Mouse (Mus musculus): ENCODE results near the gene Tti1. TPM values are rescaled to one million over a fixed set of nuclear protein-coding genes. Genes with fewer than 3 reads are reported as not detected.
A peak's percentile ranks its signal among the peaks of the same experiment; 100 is the strongest.

Tti1 gene
- polyA plus RNA-seq, 1 experiment = 11.3 TPM

DNA sequence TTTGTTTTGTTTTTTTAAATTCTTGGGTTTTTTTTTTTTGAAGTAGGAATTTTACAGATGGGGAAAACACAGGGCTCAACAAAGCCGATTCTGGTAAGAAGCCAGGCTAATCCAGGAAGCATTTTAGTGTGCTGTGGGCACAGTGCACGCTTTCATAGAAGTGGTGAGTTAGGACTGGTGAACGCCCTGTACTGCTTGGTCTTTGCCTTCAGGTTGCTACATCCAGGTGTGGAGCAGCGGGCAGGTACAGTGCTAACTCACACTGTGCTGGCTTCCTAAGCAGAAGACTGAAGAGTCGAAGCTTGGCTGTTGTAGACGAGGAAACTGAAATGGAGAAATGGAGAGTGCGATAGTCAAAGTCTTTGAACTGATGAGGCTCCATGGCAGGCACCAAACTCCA, 1.8 kb upstream of the Tti1 start:
- no peaks in the 10 kb centered on the region for H3K27me3 ChIP-seq (ENCODE audit: control insufficient read depth, insufficient read depth, insufficient read length)
- H3K79me2 ChIP-seq (ENCODE audit: control insufficient read depth, insufficient read depth) = peaks cover 68% of the 10 kb centered on the region
- peak overlapping the region; percentile 98 for H3K4me3 ChIP-seq
- H3K36me3 ChIP-seq (ENCODE audit: control insufficient read depth, insufficient read depth) = no peaks in the 10 kb centered on the region
- TF ChIP-seq SRF (IDR thresholded peaks at IDR 0.05; ENCODE audit: control insufficient read depth, insufficient read length, low read depth) = no peak
- no peak for TF ChIP-seq MAX (IDR thresholded peaks at IDR 0.05; ENCODE audit: low read depth)
- TF ChIP-seq CEBPB (IDR thresholded peaks at IDR 0.05; ENCODE audit: insufficient read depth, poor library complexity, severe bottlenecking) = no peak
- TF ChIP-seq REST (IDR thresholded peaks at IDR 0.05; ENCODE audit: insufficient read depth, insufficient read length) = no peak
- TF ChIP-seq MYOG (IDR thresholded peaks at IDR 0.05; ENCODE audit: control insufficient read depth in 1 of 3, insufficient read depth in 1 of 3, insufficient read length in 2 of 3, low read depth in 2 of 3) = no peak
- no peak for TF ChIP-seq E2F4 (IDR thresholded peaks at IDR 0.05; ENCODE audit: insufficient read depth)
- TF ChIP-seq USF1 (IDR thresholded peaks at IDR 0.05; ENCODE audit: low read depth) = no peak
- no peak for TF ChIP-seq POLR2AphosphoS2 (IDR thresholded peaks at IDR 0.05; ENCODE audit: insufficient read length, low read depth)
- no peak for TF ChIP-seq MYOD1 (IDR thresholded peaks at IDR 0.05; ENCODE audit: control insufficient read depth in 1 of 3, insufficient read length in 2 of 3, low read depth in 2 of 3)
- TF ChIP-seq TCF12 (IDR thresholded peaks at IDR 0.05; ENCODE audit: insufficient read depth, poor library complexity, severe bottlenecking) = no peak
- TF ChIP-seq POLR2A (IDR thresholded peaks at IDR 0.05; ENCODE audit: insufficient read length, low read depth) = no peak
- TF ChIP-seq TCF3 (IDR thresholded peaks at IDR 0.05; ENCODE audit: insufficient read length, low read depth) = no peak
- H3K4me2 ChIP-seq (ENCODE audit: low read depth) = peak overlapping the region; percentile 85
- no peak overlapping the region for H3ac ChIP-seq (ENCODE audit: control insufficient read depth, insufficient read length)

GRCm38 (mm10) chr2:158027855-158028353, 329 bp downstream of the Tti1 start:
- TF ChIP-seq POLR2AphosphoS2 (IDR thresholded peaks at IDR 0.05; ENCODE audit: insufficient read length, low read depth) (no peak), MYOG (IDR thresholded peaks at IDR 0.05; ENCODE audit: control insufficient read depth in 1 of 3, insufficient read depth in 1 of 3, insufficient read length in 2 of 3, low read depth in 2 of 3) (no peak), TCF12 (IDR thresholded peaks at IDR 0.05; ENCODE audit: insufficient read depth, poor library complexity, severe bottlenecking) (no peak), MYOD1 (IDR thresholded peaks at IDR 0.05; ENCODE audit: control insufficient read depth in 1 of 3, insufficient read length in 2 of 3, low read depth in 2 of 3) (no peak), POLR2A (IDR thresholded peaks at IDR 0.05; ENCODE audit: insufficient read length, low read depth) (no peak), USF1 (IDR thresholded peaks at IDR 0.05; ENCODE audit: low read depth) (no peak), TCF3 (IDR thresholded peaks at IDR 0.05; ENCODE audit: insufficient read length, low read depth) (no peak), CEBPB (IDR thresholded peaks at IDR 0.05; ENCODE audit: insufficient read depth, poor library complexity, severe bottlenecking) (no peak), REST (IDR thresholded peaks at IDR 0.05; ENCODE audit: insufficient read depth, insufficient read length) (no peak), E2F4 (IDR thresholded peaks at IDR 0.05; ENCODE audit: insufficient read depth) (no peak), SRF (IDR thresholded peaks at IDR 0.05; ENCODE audit: control insufficient read depth, insufficient read length, low read depth) (no peak), MAX (IDR thresholded peaks at IDR 0.05; ENCODE audit: low read depth) (no peak)
- Histone ChIP-seq H3K36me3 (ENCODE audit: control insufficient read depth, insufficient read depth) (no peaks in the 10 kb centered on the region), H3K79me2 (ENCODE audit: control insufficient read depth, insufficient read depth) (peaks cover 56% of the 10 kb centered on the region), H3K4me2 (ENCODE audit: low read depth) (peak overlapping the region; percentile 88), H3ac (ENCODE audit: control insufficient read depth, insufficient read length) (peak overlapping the region; percentile 83), H3K4me3 (peak overlapping the region; percentile 98), H3K27me3 (ENCODE audit: control insufficient read depth, insufficient read depth, insufficient read length) (no peaks in the 10 kb centered on the region)

DNA sequence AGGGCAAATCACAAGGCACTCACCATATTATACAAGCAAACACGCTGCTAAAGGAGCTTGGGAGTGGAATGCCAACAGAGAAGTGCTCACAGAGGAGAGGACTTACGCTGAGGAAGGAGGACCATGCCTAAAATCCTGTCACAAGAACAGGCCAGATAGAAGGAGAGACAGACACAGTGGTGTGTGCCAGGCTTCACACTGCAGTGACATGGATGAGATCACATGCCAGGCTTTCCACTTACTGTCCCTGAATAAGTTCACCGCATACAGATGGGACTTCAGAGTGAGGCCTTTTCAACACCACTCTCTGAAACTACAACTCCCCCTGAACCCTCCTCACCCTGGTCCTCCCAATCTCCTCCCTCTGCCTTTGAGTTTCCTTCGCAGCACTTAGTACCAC, 10.9 kb downstream of the Tti1 start:
- H3K4me3 ChIP-seq = no peak overlapping the region
- peaks cover 8% of the 10 kb centered on the region for H3K79me2 ChIP-seq (ENCODE audit: control insufficient read depth, insufficient read depth)
- no peak for TF ChIP-seq MAX (IDR thresholded peaks at IDR 0.05; ENCODE audit: low read depth)
- TF ChIP-seq REST (IDR thresholded peaks at IDR 0.05; ENCODE audit: insufficient read depth, insufficient read length) = no peak
- no peak for TF ChIP-seq TCF12 (IDR thresholded peaks at IDR 0.05; ENCODE audit: insufficient read depth, poor library complexity, severe bottlenecking)
- no peak for TF ChIP-seq TCF3 (IDR thresholded peaks at IDR 0.05; ENCODE audit: insufficient read length, low read depth)
- TF ChIP-seq MYOG (IDR thresholded peaks at IDR 0.05; ENCODE audit: control insufficient read depth in 1 of 3, insufficient read depth in 1 of 3, insufficient read length in 2 of 3, low read depth in 2 of 3) = no peak
- TF ChIP-seq MYOD1 (IDR thresholded peaks at IDR 0.05; ENCODE audit: control insufficient read depth in 1 of 3, insufficient read length in 2 of 3, low read depth in 2 of 3) = no peak
- no peak for TF ChIP-seq USF1 (IDR thresholded peaks at IDR 0.05; ENCODE audit: low read depth)
- TF ChIP-seq SRF (IDR thresholded peaks at IDR 0.05; ENCODE audit: control insufficient read depth, insufficient read length, low read depth) = no peak
- no peak for TF ChIP-seq POLR2AphosphoS2 (IDR thresholded peaks at IDR 0.05; ENCODE audit: insufficient read length, low read depth)
- TF ChIP-seq CEBPB (IDR thresholded peaks at IDR 0.05; ENCODE audit: insufficient read depth, poor library complexity, severe bottlenecking) = no peak
- no peak for TF ChIP-seq E2F4 (IDR thresholded peaks at IDR 0.05; ENCODE audit: insufficient read depth)
- no peak for TF ChIP-seq POLR2A (IDR thresholded peaks at IDR 0.05; ENCODE audit: insufficient read length, low read depth)
- no peaks in the 10 kb centered on the region for H3K27me3 ChIP-seq (ENCODE audit: control insufficient read depth, insufficient read depth, insufficient read length)
- H3K36me3 ChIP-seq (ENCODE audit: control insufficient read depth, insufficient read depth) = no peaks in the 10 kb centered on the region
- H3ac ChIP-seq (ENCODE audit: control insufficient read depth, insufficient read length) = no peak overlapping the region
- no peak overlapping the region for H3K4me2 ChIP-seq (ENCODE audit: low read depth)

DNA sequence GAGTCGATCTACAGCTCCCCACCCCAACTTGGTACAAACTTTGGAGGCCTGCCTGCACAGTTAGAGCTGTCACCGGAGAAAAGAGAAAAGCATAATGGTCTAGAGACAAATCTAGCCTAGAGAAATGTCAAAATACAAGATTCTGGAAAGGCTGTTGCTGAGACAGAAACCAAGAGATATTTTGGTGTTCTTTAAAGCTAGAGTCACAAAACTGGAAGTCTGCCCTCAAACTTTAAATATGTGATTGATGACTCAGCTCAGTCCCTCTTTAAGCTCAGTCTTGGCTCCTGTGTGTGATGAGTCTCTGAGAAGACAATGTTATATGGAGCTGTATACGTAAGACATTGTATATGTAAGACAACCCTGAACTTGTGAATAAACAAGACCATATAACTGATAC, 15.6 kb downstream of the Tti1 start:
- Histone ChIP-seq H3ac (ENCODE audit: control insufficient read depth, insufficient read length) (no peak overlapping the region), H3K79me2 (ENCODE audit: control insufficient read depth, insufficient read depth) (peaks cover 14% of the 10 kb centered on the region), H3K36me3 (ENCODE audit: control insufficient read depth, insufficient read depth) (peaks cover 4% of the 10 kb centered on the region), H3K4me2 (ENCODE audit: low read depth) (no peak overlapping the region), H3K4me3 (no peak overlapping the region), H3K27me3 (ENCODE audit: control insufficient read depth, insufficient read depth, insufficient read length) (no peaks in the 10 kb centered on the region)
- TF ChIP-seq MYOD1 (IDR thresholded peaks at IDR 0.05; ENCODE audit: control insufficient read depth in 1 of 3, insufficient read length in 2 of 3, low read depth in 2 of 3) (no peak), E2F4 (IDR thresholded peaks at IDR 0.05; ENCODE audit: insufficient read depth) (no peak), MAX (IDR thresholded peaks at IDR 0.05; ENCODE audit: low read depth) (no peak), POLR2A (IDR thresholded peaks at IDR 0.05; ENCODE audit: insufficient read length, low read depth) (no peak), CEBPB (IDR thresholded peaks at IDR 0.05; ENCODE audit: insufficient read depth, poor library complexity, severe bottlenecking) (no peak), POLR2AphosphoS2 (IDR thresholded peaks at IDR 0.05; ENCODE audit: insufficient read length, low read depth) (no peak), MYOG (IDR thresholded peaks at IDR 0.05; ENCODE audit: control insufficient read depth in 1 of 3, insufficient read depth in 1 of 3, insufficient read length in 2 of 3, low read depth in 2 of 3) (no peak), REST (IDR thresholded peaks at IDR 0.05; ENCODE audit: insufficient read depth, insufficient read length) (no peak), TCF3 (IDR thresholded peaks at IDR 0.05; ENCODE audit: insufficient read length, low read depth) (no peak), USF1 (IDR thresholded peaks at IDR 0.05; ENCODE audit: low read depth) (no peak), SRF (IDR thresholded peaks at IDR 0.05; ENCODE audit: control insufficient read depth, insufficient read length, low read depth) (no peak), TCF12 (IDR thresholded peaks at IDR 0.05; ENCODE audit: insufficient read depth, poor library complexity, severe bottlenecking) (no peak)

All from myocyte (in vitro differentiated cells).